Mouse (Mus musculus) hindbrain, embryonic 16.5 days (tissue): ENCODE results near the gene Oat. TPM values are rescaled to one million over a fixed set of nuclear protein-coding genes. Genes with fewer than 3 reads are reported as not detected.

Experiments
- ATAC-seq: fragments of 200-750 bp; cut with Nextera tagmentation; 2 replicates; pipeline ENCODE4 v1.8.0; 2017; ENCODE audit warnings: moderate TSS enrichment, moderate library complexity
- H3K27ac ChIP-seq: fragments of 300-500 bp; sonication (generic); 2 replicates; pipeline ENCODE4 v1.5.1; 2014; ENCODE audit warnings: low read depth, mild to moderate bottlenecking, control low read depth, low read length, moderate library complexity
- H3K27me3 ChIP-seq: fragments of 300-500 bp; sonication (generic); replicated peaks from 2 replicates; pipeline ENCODE4 v1.6.1; 2014; ENCODE audit warnings: low read length; ENCODE audit not compliant: control insufficient read depth, insufficient read depth
- H3K36me3 ChIP-seq: fragments of 300-500 bp; sonication (generic); 2 replicates; pipeline ENCODE4 v1.6.1; 2014; ENCODE audit warnings: mild to moderate bottlenecking, low read length, moderate library complexity, mixed read lengths; ENCODE audit not compliant: control insufficient read depth, insufficient read depth
- H3K4me1 ChIP-seq: fragments of 300-500 bp; sonication (generic); 2 replicates; pipeline ENCODE4 v1.6.1; 2014; ENCODE audit warnings: low read depth, low read length; ENCODE audit not compliant: control insufficient read depth, insufficient read depth
- H3K4me2 ChIP-seq: fragments of 300-500 bp; sonication (generic); 2 replicates; pipeline ENCODE4 v1.6.1; 2014; ENCODE audit warnings: mild to moderate bottlenecking, low read length, control low read depth, moderate library complexity
- H3K4me3 ChIP-seq: fragments of 300-500 bp; sonication (generic); 2 replicates; pipeline ENCODE4 v1.5.1; 2014; ENCODE audit warnings: mild to moderate bottlenecking, low read length, control low read depth, moderate library complexity
- H3K9ac ChIP-seq: fragments of 300-500 bp; sonication (generic); 2 replicates; pipeline ENCODE4 v1.6.1; 2014; ENCODE audit warnings: low read depth, mild to moderate bottlenecking, control low read depth, low read length, moderate library complexity
- H3K9me3 ChIP-seq: fragments of 300-500 bp; sonication (generic); 2 replicates; pipeline ENCODE4 v1.6.1; 2014; ENCODE audit warnings: mild to moderate bottlenecking, low read length, moderate library complexity; ENCODE audit not compliant: control insufficient read depth
- WGBS: fragments of 180-500 bp; shearing (Covaris S2); extraction: QIAGEN DNeasy Blood & Tissue Kit; methylation state at CpG from one replicate; pipeline ENCODE4 v1.1.7; 2014; 5-methylcytosine and 5-hydroxymethylcytosine counted together
- polyA plus RNA-seq: library from polyadenylated mRNA; unstranded; fragments of >200 nt; fragmentation: Nextera tagmentation; extraction: Ambion mirVana; gene quantifications from 2 replicates; pipeline ENCODE4 v1.2.1, GENCODE M21; 2015

Oat gene
- polyA plus RNA-seq, 1 experiment from 2014 or later, result 133 TPM

- H3K27ac ChIP-seq, result no peak overlapping the region
- no peak overlapping the region for H3K4me2 ChIP-seq
- no peak for ATAC-seq
- no peaks in the 10 kb centered on the region for H3K36me3 ChIP-seq
- H3K4me3 ChIP-seq, result no peak overlapping the region
- no peaks in the 10 kb centered on the region for H3K27me3 ChIP-seq
- 0 out of 2 replicates have a peak, but pooled peaks cover 3% of the 10 kb centered on the region for H3K4me1 ChIP-seq
- 75% methylated on average over 4 of the region's 4 CpGs for WGBS
- no peaks in the 10 kb centered on the region for H3K9me3 ChIP-seq
- no peak overlapping the region for H3K9ac ChIP-seq
Measured at GRCm38 (mm10) chr7:132540597-132540996, 35.6 kb downstream of the Oat start.

GRCm38 (mm10) chr7:132529206-132529605 lies 47.0 kb downstream of the Oat start:
- ATAC-seq, result no peak
- Histone ChIP-seq H3K27ac (no peak overlapping the region), H3K4me1 (no peaks in the 10 kb centered on the region), H3K9ac (no peak overlapping the region), H3K4me2 (no peak overlapping the region), H3K9me3 (no peaks in the 10 kb centered on the region), H3K36me3 (no peaks in the 10 kb centered on the region), H3K4me3 (no peak overlapping the region), H3K27me3 (no peaks in the 10 kb centered on the region)
- WGBS, result 75% methylated on average over 3 of the region's 3 CpGs

DNA sequence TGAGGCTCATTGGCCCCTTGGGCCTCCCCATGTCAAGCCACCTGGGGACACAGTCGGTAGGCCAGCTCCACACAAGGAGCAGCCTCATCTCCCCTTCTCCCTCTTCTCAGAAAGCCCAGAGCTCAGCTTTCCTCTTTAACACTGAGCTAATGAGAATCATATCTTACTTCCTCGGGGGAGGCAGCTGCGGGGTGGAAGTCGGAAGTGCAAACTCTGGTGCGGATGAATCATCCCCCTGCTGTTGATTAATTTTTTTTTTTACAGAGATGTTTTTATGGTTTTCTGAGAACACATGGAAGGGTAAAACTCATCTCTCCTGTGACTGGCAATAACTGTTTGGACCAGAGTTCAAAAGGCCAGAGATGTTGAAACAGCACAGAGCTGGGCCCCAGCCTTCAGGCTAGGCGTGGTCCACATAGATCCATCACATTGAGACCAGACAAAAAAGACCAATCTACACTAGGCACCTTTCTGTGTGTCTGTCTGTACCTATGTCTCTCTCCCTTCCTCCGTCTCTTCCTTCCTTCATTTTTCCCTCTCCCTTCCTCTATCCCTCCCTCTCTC lies 62.7 kb downstream of the Oat start:
- no peaks in the 10 kb centered on the region for H3K4me1 ChIP-seq
- no peaks in the 10 kb centered on the region for H3K9me3 ChIP-seq
- no peaks in the 10 kb centered on the region for H3K36me3 ChIP-seq
- 74% methylated on average over 7 of the region's 7 CpGs for WGBS
- no peak for ATAC-seq
- no peak overlapping the region for H3K4me3 ChIP-seq
- H3K4me2 ChIP-seq, result no peak overlapping the region
- no peak overlapping the region for H3K9ac ChIP-seq
- no peak overlapping the region for H3K27ac ChIP-seq
- H3K27me3 ChIP-seq, result no peaks in the 10 kb centered on the region

- no peak overlapping the region for H3K27ac ChIP-seq
- H3K27me3 ChIP-seq, result no peaks in the 10 kb centered on the region
- no peaks in the 10 kb centered on the region for H3K4me1 ChIP-seq
- no peaks in the 10 kb centered on the region for H3K9me3 ChIP-seq
- no peak for ATAC-seq
- H3K36me3 ChIP-seq, result no peaks in the 10 kb centered on the region
- no peak overlapping the region for H3K4me3 ChIP-seq
- H3K9ac ChIP-seq, result no peak overlapping the region
- H3K4me2 ChIP-seq, result no peak overlapping the region
- WGBS, result 87% methylated on average over 2 of the region's 2 CpGs
Measured at GRCm38 (mm10) chr7:132509110-132509509, 67.1 kb downstream of the Oat start.

Other genes starting within 250 kb of the Oat start
- gene Nkx1-2, start 23.2 kb upstream of the Oat start, polyA plus RNA-seq, result 0.24 and 0.29 TPM in 2 replicates
- gene Lhpp, start 34.2 kb upstream of the Oat start, polyA plus RNA-seq, result 56.2 and 56.4 TPM in 2 replicates
- 14.7 and 16.3 TPM in 2 replicates for gene Fam53b, start 237.5 kb upstream of the Oat start, polyA plus RNA-seq